Mouse (Mus musculus) kidney, embryonic 14.5 days (tissue): ENCODE measurements at regions not wholly inside any gene's neighbourhood (a gene's known extent, or its start where the extent isn't known, plus 50 kb on each side); places are given as distances from the start of the nearest gene placed in this dataset.

Experiments used
- ATAC-seq: fragments of 200-750 bp; cut with Nextera tagmentation; 2 replicates; pipeline ENCODE4 v1.8.0; 2017; ENCODE audit warnings: moderate number of reproducible peaks, mild to moderate bottlenecking, moderate TSS enrichment, moderate library complexity; ENCODE audit not compliant: low FRiP score, low TSS enrichment
- H3K27ac ChIP-seq: fragments of 300-500 bp; sonication (generic); 2 replicates; pipeline ENCODE4 v1.5.1; 2014; ENCODE audit warnings: low read depth, mild to moderate bottlenecking, low read length, moderate library complexity, mixed read lengths
- H3K27me3 ChIP-seq: fragments of 300-500 bp; sonication (generic); 2 replicates; pipeline ENCODE4 v1.6.1; 2014; ENCODE audit warnings: mild to moderate bottlenecking, low read length; ENCODE audit not compliant: control insufficient read depth, insufficient read depth
- H3K36me3 ChIP-seq: fragments of 300-500 bp; sonication (generic); 2 replicates; pipeline ENCODE4 v1.6.1; 2014; ENCODE audit warnings: low read length, mixed read lengths; ENCODE audit not compliant: control insufficient read depth, insufficient read depth
- H3K4me1 ChIP-seq: fragments of 300-500 bp; sonication (generic); 2 replicates; pipeline ENCODE4 v1.6.1; 2014; ENCODE audit warnings: low read length, mixed read lengths; ENCODE audit not compliant: control insufficient read depth, insufficient read depth
- H3K4me2 ChIP-seq: fragments of 300-500 bp; sonication (generic); replicated peaks from 2 replicates; pipeline ENCODE4 v1.6.1; 2014; ENCODE audit warnings: low read depth, mild to moderate bottlenecking, low read length
- H3K4me3 ChIP-seq: fragments of 300-500 bp; sonication (generic); 2 replicates; pipeline ENCODE4 v1.5.1; 2014; ENCODE audit warnings: mild to moderate bottlenecking, low read length
- H3K9ac ChIP-seq: fragments of 300-500 bp; sonication (generic); 2 replicates; pipeline ENCODE4 v1.6.1; 2014; ENCODE audit warnings: low read depth, mild to moderate bottlenecking, low read length, moderate library complexity
- H3K9me3 ChIP-seq: fragments of 300-500 bp; sonication (generic); 2 replicates; pipeline ENCODE4 v1.6.1; 2016; ENCODE audit warnings: low read length; ENCODE audit not compliant: control insufficient read depth
- WGBS: fragments of 180-500 bp; shearing (Covaris S2); extraction: QIAGEN DNeasy Blood & Tissue Kit; methylation state at CpG from one replicate; pipeline ENCODE4 v1.1.7; 2014; 5-methylcytosine and 5-hydroxymethylcytosine counted together

DNA sequence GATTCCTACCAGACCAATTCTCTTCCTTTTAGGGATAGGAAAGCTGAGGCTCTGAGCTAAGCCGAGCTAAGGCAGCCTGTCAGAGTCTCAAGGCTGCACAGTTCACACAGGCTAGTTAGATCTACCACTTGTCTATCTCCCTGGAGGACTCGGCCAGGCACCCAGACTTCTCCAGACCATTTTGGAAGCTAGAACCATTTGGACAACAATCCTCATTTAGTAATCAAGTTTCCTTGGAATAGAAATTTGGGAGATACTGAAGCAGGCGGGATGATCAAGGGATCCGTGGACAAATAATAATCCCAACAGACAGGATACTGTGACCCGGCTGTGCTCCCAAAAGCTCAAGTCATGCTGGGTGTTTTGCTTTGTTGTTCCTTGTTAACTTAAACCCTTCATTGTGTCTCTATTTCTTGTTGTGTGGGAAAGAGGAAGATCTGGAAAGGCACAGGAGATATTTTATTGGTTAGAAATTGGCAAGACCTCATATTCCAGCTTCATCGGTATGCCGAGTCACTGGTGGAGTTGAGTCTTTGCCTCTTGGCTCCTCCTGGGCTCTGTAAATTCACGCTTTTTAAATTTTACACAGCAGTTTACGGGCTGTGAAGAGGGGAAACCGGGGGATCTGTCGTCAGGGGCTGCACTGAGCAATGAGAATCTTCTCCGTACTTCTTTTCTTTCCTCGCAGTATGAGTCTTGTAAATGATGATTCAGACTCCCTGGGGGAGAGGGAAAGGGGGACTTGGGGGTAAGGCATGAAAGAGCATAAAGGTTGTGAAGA, 444.2 kb upstream of the Tnp1 start:
- Histone ChIP-seq H3K4me3 (no peak overlapping the region), H3K9ac (no peak overlapping the region), H3K9me3 (no peaks in the 10 kb centered on the region), H3K4me2 (no peak overlapping the region), H3K27ac (no peak overlapping the region), H3K36me3 (no peaks in the 10 kb centered on the region), H3K4me1 (0 out of 2 replicates have a peak, but pooled peaks cover 3% of the 10 kb centered on the region), H3K27me3 (no peaks in the 10 kb centered on the region)
- no peak for ATAC-seq
- WGBS: 52% methylated on average over 13 of the region's 13 CpGs

GRCm38 (mm10) chr1:73457261-73457660, 441.6 kb upstream of the Tnp1 start:
- WGBS: 59% methylated on average over 2 of the region's 2 CpGs
- ATAC-seq: no peak

GRCm38 (mm10) chr1:73456359-73457062, 440.8 kb upstream of the Tnp1 start:
- Histone ChIP-seq H3K4me1 (0 out of 2 replicates have a peak, but pooled peaks cover 3% of the 10 kb centered on the region), H3K36me3 (no peaks in the 10 kb centered on the region), H3K4me2 (no peak overlapping the region), H3K9me3 (no peaks in the 10 kb centered on the region), H3K4me3 (no peak overlapping the region), H3K27ac (no peak overlapping the region), H3K27me3 (no peaks in the 10 kb centered on the region), H3K9ac (no peak overlapping the region)
- 65% methylated on average over 8 of the region's 8 CpGs for WGBS
- no peak for ATAC-seq

More at GRCm38 (mm10) chr1:73457261-73457660, 441.6 kb upstream of the Tnp1 start:
- H3K4me2 ChIP-seq: no peak overlapping the region
- no peak overlapping the region for H3K4me3 ChIP-seq
- 0 out of 2 replicates have a peak, but pooled peaks cover 3% of the 10 kb centered on the region for H3K4me1 ChIP-seq
- no peak overlapping the region for H3K27ac ChIP-seq
- no peaks in the 10 kb centered on the region for H3K27me3 ChIP-seq
- no peak overlapping the region for H3K9ac ChIP-seq
- no peaks in the 10 kb centered on the region for H3K36me3 ChIP-seq
- H3K9me3 ChIP-seq: no peaks in the 10 kb centered on the region

DNA sequence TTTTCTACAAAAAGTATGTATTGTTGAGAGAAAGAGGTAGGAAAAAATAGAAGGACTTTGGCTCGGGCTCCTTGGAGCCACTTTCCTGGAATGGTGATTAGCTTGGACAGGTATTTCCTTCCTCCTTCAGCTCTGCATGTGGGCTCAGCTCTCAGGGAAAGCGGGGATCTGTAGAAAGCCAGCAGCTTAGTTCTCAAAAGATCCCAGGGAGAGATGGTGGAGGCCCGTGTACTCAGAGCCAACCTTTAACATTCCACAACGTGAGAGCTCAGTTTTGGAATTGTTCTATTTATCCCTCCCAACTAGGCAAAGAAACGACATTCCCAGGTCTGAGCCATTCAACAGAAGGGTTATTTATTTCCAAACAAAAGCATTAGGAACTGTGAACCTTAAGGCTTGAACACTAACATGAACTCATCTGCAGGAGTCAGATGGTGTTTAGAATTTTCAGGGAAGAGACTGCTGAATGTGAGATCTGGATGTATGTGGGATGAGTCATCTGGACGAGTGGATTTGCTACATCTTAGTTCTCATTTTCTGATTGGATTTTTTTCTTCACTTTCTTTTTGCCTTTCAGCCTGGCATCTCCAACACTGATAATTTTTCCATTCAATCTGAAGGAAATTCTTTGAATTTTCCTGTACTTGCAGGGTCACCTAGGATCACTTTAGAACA, 428.6 kb upstream of the Tnp1 start:
- Histone ChIP-seq H3K4me1 (no peaks in the 10 kb centered on the region), H3K9ac (no peak overlapping the region), H3K36me3 (no peaks in the 10 kb centered on the region), H3K9me3 (no peaks in the 10 kb centered on the region; the same call in 1 of the 2 replicates), H3K27me3 (no peaks in the 10 kb centered on the region), H3K4me2 (no peak overlapping the region), H3K27ac (no peak overlapping the region), H3K4me3 (no peak overlapping the region)
- WGBS: 60% methylated on average over 6 of the region's 6 CpGs
- no peak for ATAC-seq

DNA sequence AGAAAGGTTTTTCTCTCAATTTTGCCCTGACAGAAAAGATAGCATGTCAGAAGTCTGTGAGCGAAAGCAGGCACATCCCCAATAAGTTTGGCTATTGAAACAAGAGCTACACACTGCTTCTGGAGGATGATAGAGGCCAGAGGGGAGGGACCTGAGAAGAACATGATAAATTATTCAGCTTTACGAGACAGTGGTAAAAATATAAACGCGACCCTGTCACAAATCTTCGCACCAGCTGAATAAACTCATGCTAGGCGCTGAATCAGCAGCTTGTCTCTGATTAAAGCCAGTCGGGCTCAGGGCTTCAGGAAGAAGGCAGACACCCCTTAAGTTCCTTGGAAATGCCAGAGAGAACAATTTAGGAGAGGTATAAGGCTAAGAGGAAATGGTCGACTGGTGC, 422.7 kb upstream of the Tnp1 start:
- no peak overlapping the region for H3K4me2 ChIP-seq
- WGBS: 11% methylated on average over 8 of the region's 8 CpGs
- peaks cover 5% of the 10 kb centered on the region; the same call in 1 of the 2 replicates for H3K4me1 ChIP-seq
- no peaks in the 10 kb centered on the region for H3K36me3 ChIP-seq
- ATAC-seq: peak; percentile 55; the same call in 1 of the 2 replicates
- H3K27ac ChIP-seq: no peak overlapping the region
- H3K9ac ChIP-seq: no peak overlapping the region
- no peak overlapping the region for H3K4me3 ChIP-seq
- no peaks in the 10 kb centered on the region; the same call in 1 of the 2 replicates for H3K9me3 ChIP-seq
- no peaks in the 10 kb centered on the region for H3K27me3 ChIP-seq

DNA sequence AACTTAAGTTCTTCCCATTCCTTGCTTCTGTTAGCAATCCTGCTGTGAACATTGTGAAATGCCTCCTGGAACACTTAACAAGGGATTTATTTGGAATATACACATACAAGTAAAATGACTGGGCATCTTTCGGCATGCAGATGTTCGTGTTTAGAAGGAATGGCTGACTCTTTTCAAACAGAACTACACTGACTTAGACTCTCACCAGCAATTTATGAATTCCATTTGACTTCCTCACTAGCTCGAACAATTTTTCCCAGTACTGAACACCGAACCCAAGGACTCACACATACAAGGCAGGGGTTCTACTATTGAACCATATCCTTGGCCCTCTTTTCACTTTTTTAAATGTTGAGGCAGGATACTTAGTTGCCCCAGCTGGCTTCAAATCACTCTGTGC, 412.4 kb upstream of the Tnp1 start:
- WGBS: 91% methylated on average over 4 of the region's 4 CpGs
- no peak for ATAC-seq
- Histone ChIP-seq H3K27me3 (no peaks in the 10 kb centered on the region), H3K9ac (no peak overlapping the region), H3K4me2 (no peak overlapping the region), H3K4me3 (no peak overlapping the region), H3K27ac (no peak overlapping the region), H3K36me3 (no peaks in the 10 kb centered on the region), H3K4me1 (no peaks in the 10 kb centered on the region), H3K9me3 (no peaks in the 10 kb centered on the region)

- 21% methylated on average over 7 of the region's 7 CpGs for WGBS
- Histone ChIP-seq H3K4me2 (no peak overlapping the region), H3K9me3 (no peaks in the 10 kb centered on the region), H3K27ac (no peak overlapping the region), H3K27me3 (no peaks in the 10 kb centered on the region), H3K4me1 (no peaks in the 10 kb centered on the region), H3K9ac (no peak overlapping the region), H3K4me3 (no peak overlapping the region), H3K36me3 (no peaks in the 10 kb centered on the region)
- ATAC-seq: peak; percentile 69; the same call in 1 of the 2 replicates
Observed at GRCm38 (mm10) chr1:73425049-73425448, 409.3 kb upstream of the Tnp1 start.

DNA sequence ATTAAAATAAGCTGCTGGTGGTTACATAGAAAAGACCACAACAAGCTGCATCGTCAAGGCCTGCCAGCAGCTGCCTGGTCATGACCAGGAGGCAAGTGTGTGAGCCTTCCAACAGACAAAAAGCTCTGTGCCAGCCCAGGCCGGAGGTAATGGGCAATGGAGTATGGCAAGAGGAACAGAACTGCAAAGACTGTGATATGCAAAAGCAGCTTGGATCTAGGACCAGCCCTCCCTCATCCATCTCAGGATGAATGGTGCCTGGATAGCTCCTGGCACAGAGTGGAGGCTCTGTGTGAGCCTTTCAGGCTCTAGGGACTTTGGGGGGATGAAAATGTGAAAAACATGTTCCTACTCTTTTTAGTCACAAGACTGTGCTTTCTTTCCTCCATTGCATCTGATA, 402.5 kb upstream of the Tnp1 start:
- no peak overlapping the region for H3K4me2 ChIP-seq
- no peaks in the 10 kb centered on the region for H3K36me3 ChIP-seq
- H3K9me3 ChIP-seq: 0 out of 2 replicates have a peak, but pooled peaks cover 3% of the 10 kb centered on the region
- H3K27ac ChIP-seq: no peak overlapping the region
- H3K9ac ChIP-seq: no peak overlapping the region
- no peak overlapping the region for H3K4me3 ChIP-seq
- H3K27me3 ChIP-seq: no peaks in the 10 kb centered on the region
- no peak for ATAC-seq
- 82% methylated on average over 2 of the region's 2 CpGs for WGBS
- H3K4me1 ChIP-seq: no peaks in the 10 kb centered on the region
